Mouse (Mus musculus): ENCODE data around the gene Acot6.

DNA sequence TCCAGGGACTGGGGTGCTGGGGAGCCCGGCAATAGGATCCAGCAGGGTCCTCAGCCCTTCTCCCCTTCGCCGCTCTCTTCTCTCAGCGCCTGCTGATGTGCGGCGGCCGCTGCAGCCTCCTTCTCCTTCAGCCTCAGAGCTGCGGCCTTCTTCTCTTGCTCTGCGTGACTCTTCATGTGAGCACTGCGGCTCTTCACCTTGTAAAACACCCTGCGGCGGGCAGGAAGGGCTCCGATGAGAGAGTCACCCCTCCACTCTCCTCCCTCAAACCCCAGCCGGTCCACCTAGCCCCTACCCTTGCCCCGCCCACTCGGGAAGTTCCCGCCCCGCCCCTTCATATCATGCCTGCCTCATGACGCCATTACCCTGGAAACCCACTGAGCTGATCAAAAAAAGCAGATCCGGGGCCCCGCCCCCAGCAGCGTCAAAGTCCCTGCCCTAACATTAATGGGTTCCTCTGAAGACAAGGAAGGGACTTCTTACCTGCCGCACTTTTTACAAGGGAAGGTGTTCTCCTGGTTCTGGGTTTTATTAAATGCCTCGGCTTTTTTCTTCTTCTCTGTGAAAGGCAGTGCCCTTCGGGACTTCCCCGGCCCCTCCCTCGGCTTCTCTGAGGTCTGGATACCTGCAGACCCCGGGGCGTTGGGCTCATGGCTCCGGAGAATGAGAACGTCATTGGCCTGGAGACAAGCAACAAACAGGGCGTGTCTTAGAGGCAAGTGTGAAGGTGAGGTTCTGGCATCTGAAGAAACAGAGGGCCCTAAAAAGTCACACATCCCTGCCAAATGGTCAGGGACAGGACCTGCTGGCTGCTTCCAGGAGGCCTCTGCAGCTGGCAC lies 52.1 kb downstream of the Acot6 start:
- TF ChIP-seq CTCF (IDR thresholded peaks at IDR 0.05; ENCODE audit: control insufficient read depth, insufficient read depth, insufficient read length) (no peak), CEBPB (IDR thresholded peaks at IDR 0.05; ENCODE audit: low read depth) (no peak), MYOG (IDR thresholded peaks at IDR 0.05; ENCODE audit: control insufficient read depth, extremely low read depth, insufficient read length) (no peak), MAX (IDR thresholded peaks at IDR 0.05) (no peak)
